Mouse (Mus musculus): ENCODE results near the gene Slc26a6. TPM values are rescaled to one million over a fixed set of nuclear protein-coding genes. Genes with fewer than 3 reads are reported as not detected.

The Slc26a6 gene
- polyA plus RNA-seq, 1 experiment from 2014 or later: 7.8 TPM

GRCm38 (mm10) chr9:108820077-108820476 lies 33.0 kb upstream of the Slc26a6 start:
- CTCF ChIA-PET: interaction anchor here (1.0 to 1.7 kb wide), 4 partner anchors 12 to 72 kb away, joined by 3 to 6 read pairs (median 5); partner anchors contain the start of gene Nckipsd
- no peak for ATAC-seq
- no peak for TF ChIP-seq CTCF (IDR thresholded peaks at IDR 0.05)
- POLR2A ChIA-PET: no interaction called here
- in situ Hi-C loops (cut with MboI; ENCODE audit: low pct_unique_long_range_greater_than_20kb): no loop called here
- H3K27me3 ChIP-seq: peaks cover 18% of the 10 kb centered on the region
- DNase-seq (ENCODE audit: low read depth, low spot score): no peak

DNA sequence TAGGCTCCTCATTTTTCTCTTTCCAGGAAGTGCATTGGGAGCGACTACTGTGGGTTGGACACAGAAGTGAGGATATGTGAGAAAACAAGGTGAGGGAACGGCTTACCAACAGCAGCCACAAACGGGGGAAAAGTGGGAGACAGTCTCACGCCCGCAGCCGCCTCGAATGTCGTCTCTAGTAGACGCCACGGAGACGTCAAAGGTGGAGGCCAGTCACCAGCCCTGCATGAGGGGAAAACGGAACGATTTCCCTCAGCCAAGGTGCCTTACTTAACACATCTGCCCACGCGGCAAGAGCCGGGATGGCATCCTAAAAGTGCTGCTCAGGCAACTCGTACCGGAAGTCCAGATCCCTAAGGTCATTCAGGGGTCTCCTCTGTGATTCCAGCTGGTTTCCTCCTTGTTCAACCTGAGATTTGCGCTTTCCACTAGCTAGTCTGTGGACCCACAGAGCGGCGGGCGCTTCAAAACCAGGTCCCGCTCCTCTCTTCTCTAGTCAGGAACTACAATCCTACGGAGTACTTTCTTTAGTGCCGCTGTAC lies 28.9 kb upstream of the Slc26a6 start:
- CTCF ChIA-PET: no interaction called here
- H3K27me3 ChIP-seq: peaks cover 44% of the 10 kb centered on the region
- POLR2A ChIA-PET: no interaction called here
- ATAC-seq (no peak), DNase-seq (ENCODE audit: low read depth, low spot score) (no peak)
- in situ Hi-C loops (cut with MboI; ENCODE audit: low pct_unique_long_range_greater_than_20kb): no loop called here
- TF ChIP-seq CTCF (IDR thresholded peaks at IDR 0.05): no peak

DNA sequence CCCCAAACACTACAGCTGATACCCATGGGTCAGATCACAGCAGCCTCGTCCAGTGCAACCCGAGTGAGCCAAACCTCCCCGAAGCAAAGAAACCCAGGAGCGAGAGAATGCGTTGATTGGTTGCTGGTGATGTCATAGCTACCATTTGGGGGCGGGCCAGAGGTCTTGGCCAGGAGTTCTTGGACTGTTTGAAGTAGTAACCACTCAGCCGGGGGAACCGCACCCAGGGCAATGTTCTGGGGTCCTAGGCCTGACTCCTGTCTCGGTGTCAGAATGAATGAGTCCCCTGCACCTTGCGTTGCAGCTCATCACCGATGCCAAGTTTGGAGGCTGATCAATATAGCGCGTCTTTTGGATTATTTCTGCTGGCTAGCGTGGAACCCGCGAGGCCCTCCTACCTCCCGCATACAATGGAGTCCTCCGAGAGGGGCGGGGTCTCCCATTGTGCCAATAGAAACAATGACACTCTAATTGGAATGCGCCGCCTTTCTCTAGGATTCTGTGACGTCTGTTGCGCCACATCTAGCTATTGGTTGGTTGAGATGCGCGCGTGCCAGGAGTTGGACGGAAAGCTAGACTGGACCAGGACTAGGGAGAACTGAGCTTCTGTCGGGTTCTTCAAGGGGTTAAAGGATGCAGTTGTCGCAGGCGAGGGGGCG lies 28.2 kb upstream of the Slc26a6 start:
- peaks cover 51% of the 10 kb centered on the region for H3K27me3 ChIP-seq
- POLR2A ChIA-PET: no interaction called here
- in situ Hi-C loops (cut with MboI; ENCODE audit: low pct_unique_long_range_greater_than_20kb): no loop called here
- no peak for TF ChIP-seq CTCF (IDR thresholded peaks at IDR 0.05)
- DNase-seq (ENCODE audit: low read depth, low spot score) (no peak), ATAC-seq (no peak)
- CTCF ChIA-PET: no interaction called here

GRCm38 (mm10) chr9:108825820-108826699 lies 27.0 kb upstream of the Slc26a6 start, which contains the start of gene Celsr3:
Celsr3 (plus strand) TSS chr9:108826320.
- H3K27me3 ChIP-seq: peaks cover 62% of the 10 kb centered on the region
- in situ Hi-C loops (cut with MboI; ENCODE audit: low pct_unique_long_range_greater_than_20kb): no loop called here
- ATAC-seq (peak; percentile 36), DNase-seq (ENCODE audit: low read depth, low spot score) (no peak)
- TF ChIP-seq CTCF (IDR thresholded peaks at IDR 0.05): no peak
- ChIA-PET CTCF (no interaction called here), POLR2A (interaction anchor here (1.3 kb wide), 1 partner anchor 26 kb away, joined by 3 read pairs; no protein-coding TSS in a partner anchor)

GRCm38 (mm10) chr9:108826700-108827340 lies 26.3 kb upstream of the Slc26a6 start:
- no peak for DNase-seq (ENCODE audit: low read depth, low spot score)
- CTCF ChIA-PET: no interaction called here
- TF ChIP-seq CTCF (IDR thresholded peaks at IDR 0.05): no peak
- in situ Hi-C loops (cut with MboI; ENCODE audit: low pct_unique_long_range_greater_than_20kb): no loop called here
- peaks cover 64% of the 10 kb centered on the region for H3K27me3 ChIP-seq
- ATAC-seq: no peak
- POLR2A ChIA-PET: interaction anchor here (1.3 kb wide), 1 partner anchor 25 kb away, joined by 3 read pairs; no protein-coding TSS in a partner anchor

DNA sequence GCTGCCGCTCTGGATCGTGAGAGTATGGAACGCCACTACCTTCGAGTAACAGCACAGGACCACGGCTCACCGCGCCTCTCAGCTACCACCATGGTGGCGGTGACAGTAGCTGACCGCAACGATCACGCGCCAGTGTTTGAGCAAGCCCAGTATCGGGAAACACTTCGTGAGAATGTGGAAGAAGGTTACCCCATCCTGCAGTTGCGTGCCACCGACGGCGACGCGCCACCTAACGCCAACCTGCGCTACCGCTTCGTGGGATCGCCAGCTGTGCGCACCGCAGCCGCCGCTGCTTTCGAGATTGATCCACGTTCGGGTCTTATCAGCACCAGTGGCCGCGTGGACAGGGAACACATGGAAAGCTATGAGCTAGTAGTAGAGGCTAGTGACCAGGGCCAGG lies 25.6 kb upstream of the Slc26a6 start:
- no peak for TF ChIP-seq CTCF (IDR thresholded peaks at IDR 0.05)
- H3K27me3 ChIP-seq: peaks cover 68% of the 10 kb centered on the region
- ChIA-PET POLR2A (interaction anchor here (1.3 kb wide), 1 partner anchor 25 kb away, joined by 3 read pairs; no protein-coding TSS in a partner anchor), CTCF (no interaction called here)
- no peak for DNase-seq (ENCODE audit: low read depth, low spot score)
- in situ Hi-C loops (cut with MboI; ENCODE audit: low pct_unique_long_range_greater_than_20kb): no loop called here
- no peak for ATAC-seq

DNA sequence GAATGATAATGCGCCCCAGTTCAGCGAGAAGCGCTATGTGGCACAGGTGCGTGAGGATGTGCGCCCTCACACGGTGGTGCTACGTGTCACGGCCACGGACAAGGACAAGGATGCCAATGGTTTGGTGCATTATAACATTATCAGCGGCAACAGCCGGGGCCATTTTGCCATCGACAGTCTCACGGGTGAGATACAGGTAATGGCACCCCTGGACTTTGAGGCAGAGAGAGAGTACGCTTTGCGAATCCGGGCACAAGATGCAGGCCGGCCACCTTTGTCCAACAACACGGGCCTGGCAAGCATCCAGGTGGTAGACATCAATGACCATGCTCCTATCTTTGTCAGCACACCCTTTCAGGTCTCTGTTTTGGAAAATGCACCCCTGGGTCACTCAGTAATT lies 25.2 kb upstream of the Slc26a6 start:
- no peak for DNase-seq (ENCODE audit: low read depth, low spot score)
- ATAC-seq: no peak
- ChIA-PET POLR2A (no interaction called here), CTCF (no interaction called here)
- peaks cover 72% of the 10 kb centered on the region for H3K27me3 ChIP-seq
- no peak for TF ChIP-seq CTCF (IDR thresholded peaks at IDR 0.05)
- in situ Hi-C loops (cut with MboI; ENCODE audit: low pct_unique_long_range_greater_than_20kb): no loop called here

DNA sequence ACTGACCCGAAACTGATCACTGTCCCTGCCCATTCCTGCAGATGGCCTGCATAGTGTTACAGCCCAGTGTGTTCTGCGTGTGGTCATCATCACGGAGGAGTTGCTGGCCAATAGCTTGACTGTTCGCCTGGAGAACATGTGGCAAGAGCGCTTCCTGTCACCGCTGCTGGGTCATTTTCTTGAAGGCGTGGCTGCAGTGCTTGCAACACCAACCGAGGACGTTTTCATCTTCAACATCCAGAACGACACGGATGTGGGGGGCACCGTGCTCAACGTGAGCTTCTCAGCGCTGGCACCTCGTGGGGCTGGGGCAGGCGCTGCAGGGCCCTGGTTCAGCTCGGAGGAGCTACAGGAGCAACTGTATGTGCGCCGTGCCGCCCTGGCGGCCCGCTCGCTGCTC lies 21.4 kb upstream of the Slc26a6 start:
- in situ Hi-C loops (cut with MboI; ENCODE audit: low pct_unique_long_range_greater_than_20kb): no loop called here
- H3K27me3 ChIP-seq: peaks cover 60% of the 10 kb centered on the region
- DNase-seq (ENCODE audit: low read depth, low spot score) (no peak), ATAC-seq (no peak)
- no peak for TF ChIP-seq CTCF (IDR thresholded peaks at IDR 0.05)
- ChIA-PET POLR2A (no interaction called here), CTCF (no interaction called here)

DNA sequence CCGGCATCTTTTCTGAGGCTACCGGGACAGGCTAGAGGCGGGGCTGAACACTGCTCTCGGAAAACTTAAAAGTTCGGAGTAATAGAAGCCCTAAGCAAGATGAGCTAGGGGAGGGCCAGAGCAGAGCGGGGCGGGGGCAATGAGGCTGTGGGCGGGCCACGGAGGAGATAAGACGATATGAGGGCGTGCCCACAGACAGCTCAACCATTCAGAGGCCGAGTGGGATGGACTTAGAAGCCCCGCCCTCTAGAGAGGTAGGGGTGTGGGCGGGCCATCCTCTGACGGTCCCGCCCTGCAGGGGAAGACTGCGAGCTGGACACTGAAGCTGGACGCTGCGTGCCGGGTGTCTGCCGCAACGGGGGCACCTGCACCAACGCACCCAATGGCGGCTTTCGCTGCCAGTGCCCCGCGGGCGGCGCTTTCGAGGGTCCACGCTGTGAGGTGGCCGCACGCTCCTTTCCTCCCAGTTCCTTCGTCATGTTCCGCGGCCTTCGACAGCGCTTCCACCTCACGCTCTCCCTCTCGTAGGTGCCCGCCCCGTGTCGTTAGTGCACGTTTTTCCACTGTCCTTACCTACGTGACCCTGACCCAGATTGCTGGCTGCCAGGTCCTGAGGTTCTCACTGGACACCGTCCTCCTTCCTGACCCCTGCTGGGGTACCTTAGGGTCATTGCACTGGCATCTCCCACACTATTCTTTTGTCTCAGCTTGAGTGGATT lies 20.5 kb upstream of the Slc26a6 start:
- peak; percentile 94 for ATAC-seq
- peak; percentile 58 for DNase-seq (ENCODE audit: low read depth, low spot score)
- H3K27me3 ChIP-seq: peaks cover 58% of the 10 kb centered on the region
- ChIA-PET POLR2A (no interaction called here), CTCF (interaction anchor here (0.9 to 1.2 kb wide), 2 partner anchors 24 to 61 kb away, joined by 3 read pairs; no protein-coding TSS in a partner anchor)
- in situ Hi-C loops (cut with MboI; ENCODE audit: low pct_unique_long_range_greater_than_20kb): no loop called here
- no peak for TF ChIP-seq CTCF (IDR thresholded peaks at IDR 0.05)

DNA sequence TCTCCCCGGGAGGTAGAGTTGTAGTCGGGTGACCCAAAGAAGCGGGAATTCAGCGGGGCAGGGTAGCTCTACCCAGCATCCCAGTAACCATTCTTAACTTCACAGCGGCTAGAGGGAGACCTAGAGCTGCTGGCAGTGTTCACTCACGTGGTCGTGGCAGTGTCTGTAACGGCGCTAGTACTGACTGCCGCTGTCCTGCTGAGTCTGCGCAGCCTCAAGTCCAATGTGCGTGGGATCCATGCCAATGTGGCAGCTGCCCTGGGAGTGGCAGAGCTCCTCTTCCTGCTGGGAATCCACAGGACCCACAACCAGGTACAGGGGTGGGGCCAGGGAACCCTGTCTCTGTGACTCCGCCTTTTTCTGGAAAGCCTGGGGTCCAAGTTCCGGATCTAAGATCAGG lies 10.1 kb upstream of the Slc26a6 start:
- CTCF ChIA-PET: no interaction called here
- in situ Hi-C loops (cut with MboI; ENCODE audit: low pct_unique_long_range_greater_than_20kb): no loop called here
- TF ChIP-seq CTCF (IDR thresholded peaks at IDR 0.05): no peak
- peaks cover 32% of the 10 kb centered on the region for H3K27me3 ChIP-seq
- POLR2A ChIA-PET: interaction anchor here (0.6 kb wide), 1 partner anchor 103 kb away, joined by 4 read pairs; no protein-coding TSS in a partner anchor
- no peak for DNase-seq (ENCODE audit: low read depth, low spot score)
- no peak for ATAC-seq
